Mouse (Mus musculus) midbrain, embryonic 14.5 days (tissue): Measurements from ENCODE around the gene Gna14. TPM values are rescaled to one million over a fixed set of nuclear protein-coding genes. Genes with fewer than 3 reads are reported as not detected.

Experiments
- ATAC-seq: fragments of 200-750 bp; cut with Nextera tagmentation; 2 replicates; pipeline ENCODE4 v1.8.0; 2017; ENCODE audit warnings: moderate number of reproducible peaks, moderate library complexity; ENCODE audit not compliant: low FRiP score, low TSS enrichment
- DNase-seq: peaks from one replicate; pipeline ENCODE4 v3.0.0-alpha.2; 2015
- H3K27ac ChIP-seq: fragments of 300-500 bp; sonication (generic); replicated peaks from 2 replicates; pipeline ENCODE4 v1.5.1; 2014; ENCODE audit warnings: mild to moderate bottlenecking, low read depth, low read length, moderate library complexity
- H3K27me3 ChIP-seq: fragments of 300-500 bp; sonication (generic); 2 replicates; pipeline ENCODE4 v1.6.1; 2014; ENCODE audit warnings: low read length, control low read depth, mixed read lengths; ENCODE audit not compliant: control insufficient read depth, insufficient read depth
- H3K36me3 ChIP-seq: fragments of 300-500 bp; sonication (generic); 2 replicates; pipeline ENCODE4 v1.6.1; 2014; ENCODE audit warnings: low read length, control low read depth; ENCODE audit not compliant: control insufficient read depth, insufficient read depth
- H3K4me1 ChIP-seq: fragments of 300-500 bp; sonication (generic); 2 replicates; pipeline ENCODE4 v1.6.1; 2014; ENCODE audit warnings: mild to moderate bottlenecking, antibody characterized with exemption, low read length, control low read depth; ENCODE audit not compliant: control insufficient read depth, insufficient read depth
- H3K4me2 ChIP-seq: fragments of 300-500 bp; sonication (generic); 2 replicates; pipeline ENCODE4 v1.6.1; 2014; ENCODE audit warnings: mild to moderate bottlenecking, low read length, moderate library complexity
- H3K4me3 ChIP-seq: fragments of 300-500 bp; sonication (generic); replicated peaks from 2 replicates; pipeline ENCODE4 v1.5.1; 2014; ENCODE audit warnings: low read depth, low read length
- H3K9ac ChIP-seq: fragments of 300-500 bp; sonication (generic); replicated peaks from 2 replicates; pipeline ENCODE4 v1.6.1; 2014; ENCODE audit warnings: mild to moderate bottlenecking, low read length, moderate library complexity
- H3K9me3 ChIP-seq: fragments of 300-500 bp; sonication (generic); 2 replicates; pipeline ENCODE4 v1.6.1; 2016; ENCODE audit warnings: low read length, control low read depth, mixed read lengths; ENCODE audit not compliant: control insufficient read depth
- WGBS: fragments of 180-500 bp; shearing (Covaris S2); extraction: QIAGEN DNeasy Blood & Tissue Kit; methylation state at CpG from one replicate; pipeline ENCODE4 v1.1.7; 2014; 5-methylcytosine and 5-hydroxymethylcytosine counted together
- polyA plus RNA-seq: library from polyadenylated mRNA; unstranded; fragments of >200 nt; fragmentation: Nextera tagmentation; extraction: Ambion mirVana; gene quantifications from 2 replicates; pipeline ENCODE4 v1.2.1, GENCODE M21; 2014

The Gna14 gene
- polyA plus RNA-seq, 1 experiment from 2014 or later, result 0.25 TPM

DNA sequence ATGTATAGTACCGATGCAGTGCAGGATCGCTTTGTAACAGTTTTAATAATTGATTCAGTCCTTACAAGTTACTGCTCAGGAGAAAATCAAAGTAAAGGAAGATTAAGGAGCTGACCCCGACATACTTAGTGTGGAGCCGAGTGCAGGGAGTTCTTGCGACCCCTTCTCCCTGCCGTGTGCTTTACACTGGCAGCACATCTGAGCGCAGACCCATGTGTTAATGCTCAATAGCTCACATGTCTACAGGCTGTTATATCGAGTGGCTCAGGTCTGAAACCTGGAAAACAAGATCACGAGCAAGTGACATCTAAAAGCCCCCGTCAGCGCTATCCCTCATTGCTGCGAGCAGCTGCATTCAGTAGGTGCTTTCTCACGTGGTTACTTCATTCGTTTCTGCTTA, 25.3 kb downstream of the Gna14 start:
- no peak overlapping the region for H3K9ac ChIP-seq
- 84% methylated on average over 14 of the region's 14 CpGs for WGBS
- no peak overlapping the region for H3K4me3 ChIP-seq
- no peak overlapping the region for H3K27ac ChIP-seq
- H3K36me3 ChIP-seq, result no peaks in the 10 kb centered on the region
- H3K9me3 ChIP-seq, result no peaks in the 10 kb centered on the region
- no peaks in the 10 kb centered on the region for H3K27me3 ChIP-seq
- no peak overlapping the region for H3K4me2 ChIP-seq
- no peak for ATAC-seq
- no peak for DNase-seq
- H3K4me1 ChIP-seq, result no peaks in the 10 kb centered on the region

DNA sequence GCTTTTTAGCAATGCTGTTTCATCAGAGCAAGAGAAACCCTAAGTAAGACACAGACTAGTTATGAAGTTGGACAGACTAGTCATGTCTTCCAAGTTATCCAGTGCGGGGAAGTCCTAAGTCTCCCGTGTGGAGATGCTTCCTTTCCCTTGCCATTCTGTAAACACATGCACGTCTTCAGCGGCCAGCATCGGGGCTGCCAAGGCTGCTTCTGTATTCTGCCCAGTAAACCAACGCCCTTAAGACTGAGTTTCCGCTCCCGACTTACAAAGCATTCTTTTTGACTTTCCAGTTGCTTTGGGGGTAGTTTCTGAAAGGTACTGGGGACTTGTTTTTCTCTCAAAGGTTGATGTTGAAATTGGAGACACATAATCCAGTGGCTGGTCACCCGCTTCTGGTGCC, 26.9 kb downstream of the Gna14 start:
- H3K4me1 ChIP-seq, result no peaks in the 10 kb centered on the region
- H3K27ac ChIP-seq, result no peak overlapping the region
- no peak overlapping the region for H3K9ac ChIP-seq
- H3K27me3 ChIP-seq, result no peaks in the 10 kb centered on the region
- no peak overlapping the region for H3K4me3 ChIP-seq
- WGBS, result 88% methylated on average over 9 of the region's 9 CpGs
- no peak for DNase-seq
- no peaks in the 10 kb centered on the region for H3K36me3 ChIP-seq
- ATAC-seq, result no peak
- H3K9me3 ChIP-seq, result no peaks in the 10 kb centered on the region
- no peak overlapping the region for H3K4me2 ChIP-seq

DNA sequence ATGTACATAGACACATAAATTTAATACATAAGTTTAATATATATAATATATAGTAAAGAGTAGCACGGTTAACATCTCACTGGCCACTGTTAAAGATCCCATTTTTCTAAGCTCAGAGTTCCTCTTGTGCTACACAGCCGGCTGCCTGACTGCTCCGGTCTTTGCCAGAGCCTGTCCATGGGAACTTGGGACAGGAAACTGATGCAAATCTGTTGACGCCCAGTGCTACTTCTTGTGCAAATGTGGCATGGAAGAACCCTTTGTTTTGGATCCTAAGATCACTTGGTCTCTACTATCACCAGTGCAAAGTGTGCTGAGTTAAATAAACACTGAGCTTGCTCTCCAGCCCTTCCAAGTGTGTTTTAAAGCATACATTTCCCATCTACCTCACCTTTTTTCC, 29.2 kb downstream of the Gna14 start:
- Histone ChIP-seq H3K9ac (no peak overlapping the region), H3K4me2 (no peak overlapping the region), H3K36me3 (no peaks in the 10 kb centered on the region), H3K4me1 (no peaks in the 10 kb centered on the region), H3K27me3 (no peaks in the 10 kb centered on the region), H3K4me3 (no peak overlapping the region), H3K9me3 (no peaks in the 10 kb centered on the region), H3K27ac (no peak overlapping the region)
- ATAC-seq (no peak), DNase-seq (no peak)
- WGBS, result 80% methylated on average over 4 of the region's 4 CpGs

DNA sequence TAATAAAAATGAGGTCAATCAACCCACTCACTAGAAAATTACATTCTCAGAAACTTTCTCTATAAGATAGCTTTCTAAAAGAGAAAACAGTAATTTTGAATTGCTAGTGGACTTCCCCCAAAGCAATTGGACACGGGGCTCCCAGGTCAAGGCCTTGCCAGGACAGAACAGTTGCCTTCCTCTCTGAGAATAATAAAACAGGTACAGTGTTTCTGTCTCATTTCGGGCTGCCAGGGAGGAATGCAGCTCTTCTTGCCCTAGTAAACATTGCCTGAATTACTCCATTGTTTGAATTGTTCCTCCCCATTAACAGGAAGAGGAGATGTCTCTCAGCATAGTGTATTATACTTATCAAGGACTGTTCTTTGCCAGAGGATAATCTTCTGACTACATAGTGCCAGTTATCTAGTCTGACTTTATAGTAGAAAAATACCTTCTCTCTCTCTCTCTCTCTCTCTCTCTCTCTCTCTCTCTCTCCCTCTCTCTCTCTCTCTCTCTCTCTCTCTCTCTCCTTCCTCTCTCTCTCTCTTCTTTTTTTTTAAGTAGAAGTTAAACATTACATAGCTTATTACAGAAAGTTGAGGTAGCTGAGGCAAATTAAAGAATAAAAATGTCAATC, 33.3 kb downstream of the Gna14 start:
- no peak overlapping the region for H3K27ac ChIP-seq
- no peak for DNase-seq
- peaks cover 6% of the 10 kb centered on the region for H3K9me3 ChIP-seq
- no peaks in the 10 kb centered on the region for H3K27me3 ChIP-seq
- no peak overlapping the region for H3K4me3 ChIP-seq
- WGBS, result 74% methylated on average over 2 of the region's 2 CpGs
- H3K9ac ChIP-seq, result no peak overlapping the region
- no peaks in the 10 kb centered on the region for H3K4me1 ChIP-seq
- no peaks in the 10 kb centered on the region for H3K36me3 ChIP-seq
- ATAC-seq, result no peak
- no peak overlapping the region for H3K4me2 ChIP-seq

DNA sequence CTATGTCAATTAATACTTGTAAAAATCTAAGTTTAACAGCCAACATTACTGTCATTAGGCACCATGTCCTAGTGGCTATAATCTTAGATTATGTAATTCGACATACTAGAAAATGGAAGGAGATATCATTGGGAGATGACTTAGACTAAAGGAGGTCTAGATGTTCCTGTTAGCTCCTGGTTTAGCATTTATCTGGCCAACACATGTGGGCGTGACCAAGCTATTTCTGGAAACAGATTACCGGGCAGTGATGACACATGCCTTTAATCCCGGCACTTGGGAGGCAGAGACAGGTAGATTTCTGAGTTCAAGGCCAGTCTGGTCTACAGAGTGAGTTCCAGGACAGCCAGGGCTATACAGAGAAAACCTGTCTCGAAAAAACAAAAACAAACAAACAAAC, 37.1 kb downstream of the Gna14 start:
- ATAC-seq, result no peak
- Histone ChIP-seq H3K4me1 (no peaks in the 10 kb centered on the region), H3K4me2 (no peak overlapping the region), H3K9me3 (peaks cover 10% of the 10 kb centered on the region), H3K4me3 (no peak overlapping the region), H3K27ac (no peak overlapping the region), H3K27me3 (no peaks in the 10 kb centered on the region), H3K9ac (no peak overlapping the region), H3K36me3 (no peaks in the 10 kb centered on the region)
- no peak for DNase-seq
- 82% methylated on average over 5 of the region's 5 CpGs for WGBS

GRCm38 (mm10) chr19:16477314-16477946, 41.9 kb downstream of the Gna14 start:
- H3K4me1 ChIP-seq, result no peaks in the 10 kb centered on the region
- H3K9ac ChIP-seq, result no peak overlapping the region
- DNase-seq (no peak), ATAC-seq (no peak)
- no peak overlapping the region for H3K4me2 ChIP-seq
- H3K27me3 ChIP-seq, result no peaks in the 10 kb centered on the region
- 89% methylated on average over 12 of the region's 12 CpGs for WGBS
- H3K9me3 ChIP-seq, result peaks cover 10% of the 10 kb centered on the region
- no peak overlapping the region for H3K4me3 ChIP-seq
- H3K27ac ChIP-seq, result no peak overlapping the region
- H3K36me3 ChIP-seq, result no peaks in the 10 kb centered on the region

DNA sequence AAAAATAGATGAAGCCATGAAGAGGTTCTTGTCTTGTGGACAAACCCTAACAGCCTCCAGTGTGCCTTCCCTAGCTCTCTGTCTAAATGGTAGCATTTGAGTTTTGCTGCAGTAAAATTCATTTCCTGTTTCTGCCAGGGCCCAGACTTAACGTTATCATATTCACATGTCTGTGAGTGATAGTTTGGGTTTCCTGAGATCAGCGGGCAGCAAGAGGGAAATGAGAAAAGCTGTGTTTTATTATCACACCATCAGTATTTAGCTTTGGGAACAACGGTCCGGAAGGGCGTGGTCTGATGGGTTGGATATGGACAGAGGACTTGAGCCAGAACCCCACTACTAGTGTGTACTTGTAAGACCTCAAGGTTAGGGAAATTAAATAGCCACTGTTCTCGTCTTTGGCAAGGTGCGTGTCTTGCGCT, 42.6 kb downstream of the Gna14 start:
- no peak overlapping the region for H3K4me3 ChIP-seq
- DNase-seq, result no peak
- WGBS, result 83% methylated on average over 8 of the region's 8 CpGs
- peaks cover 10% of the 10 kb centered on the region for H3K9me3 ChIP-seq
- H3K9ac ChIP-seq, result no peak overlapping the region
- ATAC-seq, result no peak
- no peak overlapping the region for H3K4me2 ChIP-seq
- H3K27me3 ChIP-seq, result no peaks in the 10 kb centered on the region
- H3K36me3 ChIP-seq, result no peaks in the 10 kb centered on the region
- no peak overlapping the region for H3K27ac ChIP-seq
- H3K4me1 ChIP-seq, result no peaks in the 10 kb centered on the region

GRCm38 (mm10) chr19:16482047-16482446, 46.5 kb downstream of the Gna14 start:
- Histone ChIP-seq H3K9ac (no peak overlapping the region), H3K4me2 (no peak overlapping the region), H3K27ac (no peak overlapping the region), H3K36me3 (no peaks in the 10 kb centered on the region), H3K4me1 (no peaks in the 10 kb centered on the region), H3K9me3 (no peaks in the 10 kb centered on the region), H3K4me3 (no peak overlapping the region), H3K27me3 (no peaks in the 10 kb centered on the region)
- no peak for DNase-seq
- 86% methylated on average over 3 of the region's 3 CpGs for WGBS
- ATAC-seq, result no peak

DNA sequence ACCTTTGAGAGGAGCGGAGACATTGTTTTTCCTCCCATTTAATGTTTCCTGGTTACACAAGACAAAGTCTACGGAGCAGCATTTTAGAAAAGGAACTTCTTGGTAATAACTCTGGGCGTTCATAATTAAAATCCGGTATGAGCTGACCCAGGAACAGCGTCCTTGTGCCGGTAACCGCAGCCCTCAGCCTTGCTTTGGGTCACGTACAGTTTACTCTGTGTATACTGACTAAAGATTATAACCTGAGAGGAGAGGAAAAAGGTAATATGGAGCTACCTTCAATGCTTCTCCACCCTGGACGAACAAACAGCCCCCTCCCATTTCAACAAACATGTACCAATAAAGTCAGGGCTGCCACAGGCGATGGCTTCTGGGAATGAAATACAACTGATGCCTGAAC, 48.7 kb downstream of the Gna14 start:
- no peak for ATAC-seq
- Histone ChIP-seq H3K4me2 (no peak overlapping the region), H3K9ac (no peak overlapping the region), H3K27ac (no peak overlapping the region), H3K36me3 (no peaks in the 10 kb centered on the region), H3K4me1 (no peaks in the 10 kb centered on the region), H3K4me3 (no peak overlapping the region), H3K27me3 (no peaks in the 10 kb centered on the region), H3K9me3 (no peaks in the 10 kb centered on the region)
- DNase-seq, result no peak
- 92% methylated on average over 10 of the region's 10 CpGs for WGBS
